Mouse (Mus musculus) spleen, postnatal 36 days (tissue): Measurements from ENCODE around the gene Trmt2a.
"Not testable (repeated sequence)": the region's sequence is repeated elsewhere in the genome, so short reads cannot be mapped to it uniquely, and the experiment has no call there.

ENCODE experiments used
- DNase-seq, 2 experiments: peaks; one replicate each; pipeline ENCODE4 v3.0.0; 2022; ENCODE audit warnings: low spot score in 2 of 2, mixed read lengths in 1 of 2

Gene Trmt2a

GRCm38 (mm10) chr16:18289067-18289588 lies 40.6 kb downstream of the Trmt2a start, which contains the start of gene Dgcr8:
Dgcr8 (minus strand) TSS chr16:18289246.
- peak; percentile 98 to 99 for DNase-seq

- not testable (repeated sequence) for DNase-seq
These were observed 41.1 kb downstream of the Trmt2a start for GRCm38 (mm10) chr16:18289614-18290013.
